Mouse (Mus musculus) lung, adult 2 months (tissue): Measurements from ENCODE around the gene Pex3. TPM values are rescaled to one million over a fixed set of nuclear protein-coding genes. Genes with fewer than 3 reads are reported as not detected.

Experiments
- DNase-seq: peaks from one replicate; pipeline ENCODE4 v3.0.0; 2022
- H3K4me1 ChIP-seq: fragments of 200-500 bp; 2 replicates; pipeline ENCODE4 v1.6.1; 2011; ENCODE audit warnings: low read length; ENCODE audit not compliant: control insufficient read depth, insufficient read depth
- H3K4me3 ChIP-seq: fragments of 200-500 bp; replicated peaks from 2 replicates; pipeline ENCODE3; 2011; ENCODE audit warnings: low read depth, mild to moderate bottlenecking, control low read depth, low read length; ENCODE audit errors: extremely low read depth
- CTCF ChIP-seq: fragments of 200-500 bp; IDR thresholded peaks from 2 replicates; pipeline ENCODE4 v1.5.1; 2011; ENCODE audit warnings: mild to moderate bottlenecking, low read length, control low read depth; ENCODE audit not compliant: insufficient read depth
- POLR2A ChIP-seq: fragments of 200-500 bp; IDR thresholded peaks from 2 replicates; pipeline ENCODE4 v1.6.1; 2011; ENCODE audit warnings: low read depth, mild to moderate bottlenecking, control low read depth, low read length, borderline replicate concordance; ENCODE audit errors: extremely low read depth
- WGBS: fragments of 180-500 bp; shearing (Covaris S2); methylation state at CpG from one replicate; pipeline ENCODE4 v1.1.7; 2018; 5-methylcytosine and 5-hydroxymethylcytosine counted together
- polyA plus RNA-seq: library from polyadenylated mRNA; depleted of rRNA; stranded (reverse); fragments of >200 nt; gene quantifications from 2 replicates; pipeline ENCODE4 v1.2.3, GENCODE M21; 2012

Gene Pex3
- polyA plus RNA-seq, 1 experiment: 12.0 TPM

GRCm38 (mm10) chr10:13572003-13572402 lies 19.1 kb upstream of the Pex3 start:
- no peak for DNase-seq
- Histone ChIP-seq H3K4me1 (no peaks in the 10 kb centered on the region), H3K4me3 (no peak overlapping the region)
- no peak for TF ChIP-seq POLR2A
- no peak for TF ChIP-seq CTCF
- WGBS: 37% methylated on average over 10 of the region's 10 CpGs

- WGBS: 73% methylated on average over 9 of the region's 9 CpGs
- no peak for TF ChIP-seq CTCF
- no peak for TF ChIP-seq POLR2A
- no peak for DNase-seq
- H3K4me1 ChIP-seq: no peaks in the 10 kb centered on the region
- no peak overlapping the region for H3K4me3 ChIP-seq
These were observed 18.0 kb upstream of the Pex3 start for GRCm38 (mm10) chr10:13570697-13571538.

GRCm38 (mm10) chr10:13569818-13570217 lies 16.9 kb upstream of the Pex3 start:
- TF ChIP-seq CTCF (no peak), POLR2A (no peak)
- DNase-seq: no peak
- H3K4me1 ChIP-seq: no peaks in the 10 kb centered on the region
- no peak overlapping the region for H3K4me3 ChIP-seq
- 58% methylated on average over 7 of the region's 7 CpGs for WGBS

- no peaks in the 10 kb centered on the region for H3K4me1 ChIP-seq
- no peak overlapping the region for H3K4me3 ChIP-seq
- WGBS: 61% methylated on average over 13 of the region's 13 CpGs
- DNase-seq: no peak
- no peak for TF ChIP-seq CTCF
- TF ChIP-seq POLR2A: no peak
These were observed 13.5 kb upstream of the Pex3 start for GRCm38 (mm10) chr10:13566393-13566792.

GRCm38 (mm10) chr10:13565080-13565448 lies 12.1 kb upstream of the Pex3 start:
- Histone ChIP-seq H3K4me3 (no peak overlapping the region), H3K4me1 (no peaks in the 10 kb centered on the region)
- DNase-seq: no peak
- TF ChIP-seq POLR2A: no peak
- TF ChIP-seq CTCF: no peak
- 49% methylated on average over 8 of the region's 8 CpGs for WGBS

GRCm38 (mm10) chr10:13564364-13565079 lies 11.6 kb upstream of the Pex3 start:
- DNase-seq: peak; percentile 59
- 26% methylated on average over 24 of the region's 24 CpGs for WGBS
- Histone ChIP-seq H3K4me3 (no peak overlapping the region), H3K4me1 (no peaks in the 10 kb centered on the region)
- TF ChIP-seq POLR2A (no peak), CTCF (peak; percentile 79)

GRCm38 (mm10) chr10:13560014-13560674 lies 7.2 kb upstream of the Pex3 start:
- H3K4me3 ChIP-seq: no peak overlapping the region
- TF ChIP-seq POLR2A (no peak), CTCF (no peak)
- no peak for DNase-seq
- H3K4me1 ChIP-seq: no peaks in the 10 kb centered on the region
- 79% methylated on average over 13 of the region's 13 CpGs for WGBS

GRCm38 (mm10) chr10:13554316-13554715 lies 1.4 kb upstream of the Pex3 start:
- DNase-seq: no peak
- 87% methylated on average over 1 of the region's 1 CpGs for WGBS
- TF ChIP-seq CTCF (no peak), POLR2A (no peak)
- Histone ChIP-seq H3K4me1 (peaks cover 3% of the 10 kb centered on the region; the same call in 1 of the 2 replicates), H3K4me3 (no peak overlapping the region)

GRCm38 (mm10) chr10:13553498-13553985 lies 600 bp upstream of the Pex3 start:
- TF ChIP-seq CTCF (no peak), POLR2A (no peak)
- Histone ChIP-seq H3K4me1 (peaks cover 3% of the 10 kb centered on the region; the same call in 1 of the 2 replicates), H3K4me3 (peak overlapping the region; percentile 96)
- 14% methylated on average over 10 of the region's 10 CpGs for WGBS
- DNase-seq: no peak

GRCm38 (mm10) chr10:13541721-13542120 lies 11.2 kb downstream of the Pex3 start:
- TF ChIP-seq POLR2A: no peak
- TF ChIP-seq CTCF: no peak
- Histone ChIP-seq H3K4me3 (no peak overlapping the region), H3K4me1 (no peaks in the 10 kb centered on the region)
- DNase-seq: no peak
- WGBS: 78% methylated on average over 5 of the region's 5 CpGs
